Mouse (Mus musculus): Measurements from ENCODE around the gene Entpd2. TPM values are rescaled to one million over a fixed set of nuclear protein-coding genes. Genes with fewer than 3 reads are reported as not detected.

Gene Entpd2
- total RNA-seq, 1 experiment from 2014 or later, result not detected

- no peak for ATAC-seq (ENCODE audit: extremely low read depth, insufficient number of reproducible peaks, low FRiP score, poor library complexity, severe bottlenecking)
These were observed 29.8 kb downstream of the Entpd2 start for GRCm38 (mm10) chr2:25425481-25425880.

- peak; percentile 57 for ATAC-seq (ENCODE audit: extremely low read depth, insufficient number of reproducible peaks, low FRiP score, poor library complexity, severe bottlenecking)
These were observed 31.1 kb downstream of the Entpd2 start for GRCm38 (mm10) chr2:25426721-25427191.

- no peak for ATAC-seq (ENCODE audit: extremely low read depth, insufficient number of reproducible peaks, low FRiP score, poor library complexity, severe bottlenecking)
These were observed 31.6 kb downstream of the Entpd2 start for GRCm38 (mm10) chr2:25427256-25427655.

GRCm38 (mm10) chr2:25428442-25429236 lies 33.0 kb downstream of the Entpd2 start, which contains the start of gene Abca2:
Gene Abca2 (plus strand): TSS chr2:25428703.
- ATAC-seq (ENCODE audit: extremely low read depth, insufficient number of reproducible peaks, low FRiP score, poor library complexity, severe bottlenecking), result peak; percentile 69

GRCm38 (mm10) chr2:25429435-25430180 lies 33.9 kb downstream of the Entpd2 start:
- ATAC-seq (ENCODE audit: extremely low read depth, insufficient number of reproducible peaks, low FRiP score, poor library complexity, severe bottlenecking), result no peak

GRCm38 (mm10) chr2:25430395-25431233 lies 34.9 kb downstream of the Entpd2 start:
- ATAC-seq (ENCODE audit: extremely low read depth, insufficient number of reproducible peaks, low FRiP score, poor library complexity, severe bottlenecking), result no peak

- ATAC-seq (ENCODE audit: extremely low read depth, insufficient number of reproducible peaks, low FRiP score, poor library complexity, severe bottlenecking), result no peak
These were observed 35.7 kb downstream of the Entpd2 start for GRCm38 (mm10) chr2:25431308-25431855.

GRCm38 (mm10) chr2:25432326-25433098 lies 36.8 kb downstream of the Entpd2 start:
- no peak for ATAC-seq (ENCODE audit: extremely low read depth, insufficient number of reproducible peaks, low FRiP score, poor library complexity, severe bottlenecking)

- ATAC-seq (ENCODE audit: extremely low read depth, insufficient number of reproducible peaks, low FRiP score, poor library complexity, severe bottlenecking), result no peak
These were observed 37.4 kb downstream of the Entpd2 start for GRCm38 (mm10) chr2:25433101-25433500.

- ATAC-seq (ENCODE audit: extremely low read depth, insufficient number of reproducible peaks, low FRiP score, poor library complexity, severe bottlenecking), result no peak
These were observed 38.6 kb downstream of the Entpd2 start for GRCm38 (mm10) chr2:25434292-25434691.

GRCm38 (mm10) chr2:25436286-25436820 lies 40.7 kb downstream of the Entpd2 start:
- ATAC-seq (ENCODE audit: extremely low read depth, insufficient number of reproducible peaks, low FRiP score, poor library complexity, severe bottlenecking), result no peak

GRCm38 (mm10) chr2:25441067-25441466 lies 45.4 kb downstream of the Entpd2 start:
- ATAC-seq (ENCODE audit: extremely low read depth, insufficient number of reproducible peaks, low FRiP score, poor library complexity, severe bottlenecking), result no peak

- ATAC-seq (ENCODE audit: extremely low read depth, insufficient number of reproducible peaks, low FRiP score, poor library complexity, severe bottlenecking), result no peak
These were observed 47.0 kb downstream of the Entpd2 start for GRCm38 (mm10) chr2:25442682-25443081.

Other genes with a start within 250 kb of the Entpd2 start
- gene Nrarp, start 215.1 kb upstream of the Entpd2 start, total RNA-seq (2017), result 1.7 and 3.6 TPM in 2 replicates
- gene Tor4a, start 199.0 kb upstream of the Entpd2 start, total RNA-seq (2017), result 50.0 and 56.1 TPM in 2 replicates
- gene Nelfb, start 184.4 kb upstream of the Entpd2 start, total RNA-seq (2017), result 95.0 and 104 TPM in 2 replicates
- not detected in 2 replicates for gene Stpg3, start 181.2 kb upstream of the Entpd2 start, total RNA-seq (2017)
- gene Fam166a, start 177.1 kb upstream of the Entpd2 start, total RNA-seq (2017), result not detected in 2 replicates
- 222 and 223 TPM in 2 replicates for gene Tubb4b, start 171.2 kb upstream of the Entpd2 start, total RNA-seq (2017)
- gene Slc34a3, start 161.5 kb upstream of the Entpd2 start, total RNA-seq (2017), result not detected in 2 replicates
- not detected in 2 replicates for gene Rnf224, start 159.1 kb upstream of the Entpd2 start, total RNA-seq (2017)
- gene Rnf208, start 153.6 kb upstream of the Entpd2 start, total RNA-seq (2017), result 0.58 TPM in 1 of 2 replicates, not detected in the other
- gene Cysrt1, start 153.4 kb upstream of the Entpd2 start, total RNA-seq (2017), result 1.0 TPM in 1 of 2 replicates, not detected in the other
- 6.1 and 8.7 TPM in 2 replicates for gene AL732309.1, start 149.0 kb upstream of the Entpd2 start, total RNA-seq (2017)
- 6.9 and 16.7 TPM in 2 replicates for gene Tmem203, start 140.4 kb upstream of the Entpd2 start, total RNA-seq (2017)
- 4.9 and 6.9 TPM in 2 replicates for gene Tprn, start 133.3 kb upstream of the Entpd2 start, total RNA-seq (2017)
- 31.0 and 33.0 TPM in 2 replicates for gene Ssna1, start 123.4 kb upstream of the Entpd2 start, total RNA-seq (2017)
- 49.5 and 82.2 TPM in 2 replicates for gene Anapc2, start 123.4 kb upstream of the Entpd2 start, total RNA-seq (2017)
- not detected in 2 replicates for gene Tmem210, start 107.7 kb upstream of the Entpd2 start, total RNA-seq (2017)
- gene Lrrc26, start 106.0 kb upstream of the Entpd2 start, total RNA-seq (2017), result not detected in 2 replicates
- not detected in 2 replicates for gene Grin1, start 76.7 kb upstream of the Entpd2 start, total RNA-seq (2017)
- 49.2 and 79.5 TPM in 2 replicates for gene Man1b1, start 63.5 kb upstream of the Entpd2 start, total RNA-seq (2017)
- 24.7 and 25.5 TPM in 2 replicates for gene Dpp7, start 39.5 kb upstream of the Entpd2 start, total RNA-seq (2017)
- gene Uap1l1, start 30.2 kb upstream of the Entpd2 start, total RNA-seq (2017), result 8.7 and 11.7 TPM in 2 replicates
- not detected in 2 replicates for gene Sapcd2, start 23.6 kb upstream of the Entpd2 start, total RNA-seq (2017)
- gene Npdc1, start 3.5 kb downstream of the Entpd2 start, total RNA-seq (2017), result not detected in 2 replicates
- gene Fut7, start 27.4 kb downstream of the Entpd2 start, total RNA-seq (2017), result 4.0 and 4.5 TPM in 2 replicates
- 15.7 and 21.4 TPM in 2 replicates for gene Abca2, start 32.8 kb downstream of the Entpd2 start, total RNA-seq (2017)
- not detected in 2 replicates for gene Clic3, start 61.0 kb downstream of the Entpd2 start, total RNA-seq (2017)
- gene Paxx, start 65.2 kb downstream of the Entpd2 start, total RNA-seq (2017), result 38.3 and 54.9 TPM in 2 replicates
- gene Ptgds, start 74.2 kb downstream of the Entpd2 start, total RNA-seq (2017), result not detected in 2 replicates
- not detected in 2 replicates for gene Lcn12, start 98.0 kb downstream of the Entpd2 start, total RNA-seq (2017)
- gene Fbxw5, start 104.9 kb downstream of the Entpd2 start, total RNA-seq (2017), result 37.1 and 43.1 TPM in 2 replicates
- 0.98 TPM in 1 of 2 replicates, not detected in the other for gene C8g, start 105.8 kb downstream of the Entpd2 start, total RNA-seq (2017)
- gene Traf2, start 151.1 kb downstream of the Entpd2 start, total RNA-seq (2017), result 28.1 and 30.4 TPM in 2 replicates
- gene Edf1, start 162.0 kb downstream of the Entpd2 start, total RNA-seq (2017), result 66.3 and 85.4 TPM in 2 replicates
- 4.5 and 5.4 TPM in 2 replicates for gene Mamdc4, start 179.0 kb downstream of the Entpd2 start, total RNA-seq (2017)
- gene Phpt1, start 179.3 kb downstream of the Entpd2 start, total RNA-seq (2017), result 0.61 and 1.5 TPM in 2 replicates
- gene Ajm1, start 185.9 kb downstream of the Entpd2 start, total RNA-seq (2017), result 0.25 TPM in 1 of 2 replicates, not detected in the other
- 44.4 and 65.6 TPM in 2 replicates for gene Rabl6, start 212.6 kb downstream of the Entpd2 start, total RNA-seq (2017)
- not detected in 2 replicates for gene Ccdc183, start 221.8 kb downstream of the Entpd2 start, total RNA-seq (2017)
- gene Tmem141, start 226.1 kb downstream of the Entpd2 start, total RNA-seq (2017), result 1.2 and 2.0 TPM in 2 replicates
- not detected in 2 replicates for gene Fcna, start 232.2 kb downstream of the Entpd2 start, total RNA-seq (2017)